Mouse (Mus musculus) small intestine, adult 2 months (tissue): Measurements from ENCODE around the gene Chst2.

ENCODE experiments used
- CTCF ChIP-seq: fragments of 200-500 bp; IDR thresholded peaks from 2 replicates; pipeline ENCODE4 v1.5.1; 2012; ENCODE audit warnings: low read depth, mild to moderate bottlenecking, control low read depth, inconsistent platforms, low read length, moderate library complexity, mixed read lengths; ENCODE audit not compliant: insufficient replicate concordance, insufficient read length; ENCODE audit errors: extremely low read depth
- POLR2A ChIP-seq: fragments of 200-500 bp; IDR thresholded peaks from 2 replicates; pipeline ENCODE4 v1.6.1; 2012; ENCODE audit warnings: low read depth, mild to moderate bottlenecking, control low read depth, inconsistent platforms, low read length, moderate library complexity

DNA sequence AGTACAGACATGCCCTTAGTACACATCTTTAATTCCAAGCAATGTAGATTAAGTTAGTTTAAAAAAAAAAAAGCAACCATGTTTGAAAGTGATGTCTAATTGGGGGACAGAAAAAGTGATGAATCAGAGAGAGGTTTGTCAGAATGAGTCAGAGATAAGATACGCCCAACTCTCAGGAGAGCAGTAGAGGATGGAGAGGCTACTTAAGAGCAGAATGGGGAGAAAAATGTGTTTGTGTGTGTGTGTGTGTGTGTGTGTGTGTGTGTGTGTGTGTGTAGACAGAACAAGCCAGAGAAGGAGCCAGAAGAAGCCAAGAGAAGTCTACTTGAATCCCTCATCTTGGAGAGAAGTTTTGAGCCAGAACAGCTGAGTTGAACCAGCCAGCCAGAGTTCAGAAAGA lies 32.8 kb downstream of the Chst2 start:
- no peak for TF ChIP-seq POLR2A
- no peak for TF ChIP-seq CTCF
